Mouse (Mus musculus) neural tube, postnatal 0 days (tissue): Measurements from ENCODE around the gene Fcer1g. TPM values are rescaled to one million over a fixed set of nuclear protein-coding genes. Genes with fewer than 3 reads are reported as not detected.

ENCODE experiments used
- polyA plus RNA-seq: library from polyadenylated mRNA; unstranded; fragments of >200 nt; fragmentation: Nextera tagmentation; extraction: Ambion mirVana; gene quantifications from 2 replicates; pipeline ENCODE4 v1.2.1, GENCODE M21; 2015

The Fcer1g gene
- 44.9 and 51.8 TPM in 2 replicates for polyA plus RNA-seq

DNA sequence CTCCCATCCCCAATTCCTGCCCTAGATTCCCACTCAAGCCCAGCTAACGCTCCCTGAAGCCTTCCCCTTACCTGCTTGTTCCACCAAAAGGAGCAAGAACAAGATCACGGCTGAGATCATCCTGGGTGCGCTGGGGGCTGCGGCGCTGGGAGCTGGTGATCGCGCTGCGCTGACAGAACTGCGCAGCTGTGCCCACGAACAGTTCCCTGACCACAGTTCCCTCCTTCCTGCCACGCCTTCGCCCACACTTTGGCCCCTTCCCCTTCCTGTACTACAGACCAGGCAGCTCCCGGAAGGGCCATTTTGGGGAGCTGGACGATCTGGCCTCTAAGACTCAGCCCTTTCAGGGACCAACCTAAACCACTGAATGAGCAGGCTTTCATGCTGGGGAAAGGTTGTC lies at the start of gene Fcer1g:
Gene Fcer1g (minus strand): TSS at position 240 of the 400 bp plus-strand sequence.

DNA sequence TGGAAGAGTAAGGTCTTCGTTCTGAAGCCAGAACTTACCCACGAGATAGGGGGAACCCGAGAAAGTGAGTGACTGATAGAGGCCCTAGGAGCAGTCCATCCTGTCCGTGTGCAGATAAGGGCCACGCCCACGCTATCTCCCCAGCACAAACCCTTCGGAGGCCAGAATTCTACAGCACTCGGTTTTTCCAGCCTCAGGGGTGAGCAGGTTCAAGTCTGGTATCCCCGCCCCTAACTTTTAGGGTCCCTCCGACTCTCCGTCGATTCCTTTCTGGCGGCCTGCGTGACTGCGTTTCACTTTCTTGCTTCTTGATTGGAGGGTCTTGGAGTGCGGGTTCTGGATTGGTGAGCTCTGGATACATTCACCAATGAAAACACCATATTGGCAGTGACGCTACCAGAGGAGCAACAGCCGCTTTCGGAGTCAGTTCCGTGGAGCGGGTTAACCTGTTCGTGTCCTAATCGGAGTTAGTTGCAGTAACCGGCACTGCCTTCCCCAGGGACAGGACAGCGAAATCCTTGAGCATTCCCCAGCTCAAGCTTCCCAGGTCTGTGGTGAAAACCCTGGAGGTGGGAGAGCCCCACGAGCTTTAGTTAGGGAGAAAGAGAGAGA lies 46.9 kb upstream of the Fcer1g start, which contains the start of gene Ppox:
Gene Ppox (minus strand): TSS at position 271 of the 612 bp plus-strand sequence.

DNA sequence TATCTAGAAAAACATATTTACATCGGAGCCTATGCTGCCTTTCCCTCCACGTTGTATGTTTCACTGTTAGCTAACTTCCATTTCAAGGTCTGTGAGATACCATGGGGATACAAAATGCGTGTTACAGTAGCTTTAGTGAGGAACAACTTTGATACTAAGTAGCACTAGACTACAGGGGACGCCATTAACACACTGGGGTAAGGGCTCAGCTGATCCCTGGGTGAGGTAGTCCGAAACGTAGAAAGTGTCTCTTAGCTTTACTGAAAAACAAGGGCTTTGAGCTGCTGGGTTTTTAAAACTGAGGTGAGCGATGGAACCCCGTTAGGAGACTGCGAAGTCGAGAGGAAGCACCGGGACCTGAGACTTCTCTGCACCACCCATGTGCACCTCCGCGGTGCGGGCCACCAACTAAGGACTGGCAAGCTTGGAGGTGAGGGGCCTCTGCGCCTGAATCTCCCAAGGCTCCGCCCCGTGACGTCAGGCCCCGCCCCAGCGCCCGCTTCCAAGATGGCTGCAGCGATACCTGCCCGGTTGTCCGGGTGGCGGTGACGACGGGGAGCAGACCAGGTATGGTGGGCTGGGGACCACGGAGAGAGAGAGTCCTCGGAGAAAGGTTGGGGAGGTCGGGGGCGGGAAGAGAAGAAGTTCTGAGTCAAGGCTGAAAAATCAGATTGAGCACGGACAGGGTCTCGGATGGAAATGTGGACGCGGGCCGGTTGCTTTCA lies 35.8 kb upstream of the Fcer1g start, which contains the start of gene B4galt3:
Gene B4galt3 (plus strand): TSS at position 481 of the 725 bp plus-strand sequence.

DNA sequence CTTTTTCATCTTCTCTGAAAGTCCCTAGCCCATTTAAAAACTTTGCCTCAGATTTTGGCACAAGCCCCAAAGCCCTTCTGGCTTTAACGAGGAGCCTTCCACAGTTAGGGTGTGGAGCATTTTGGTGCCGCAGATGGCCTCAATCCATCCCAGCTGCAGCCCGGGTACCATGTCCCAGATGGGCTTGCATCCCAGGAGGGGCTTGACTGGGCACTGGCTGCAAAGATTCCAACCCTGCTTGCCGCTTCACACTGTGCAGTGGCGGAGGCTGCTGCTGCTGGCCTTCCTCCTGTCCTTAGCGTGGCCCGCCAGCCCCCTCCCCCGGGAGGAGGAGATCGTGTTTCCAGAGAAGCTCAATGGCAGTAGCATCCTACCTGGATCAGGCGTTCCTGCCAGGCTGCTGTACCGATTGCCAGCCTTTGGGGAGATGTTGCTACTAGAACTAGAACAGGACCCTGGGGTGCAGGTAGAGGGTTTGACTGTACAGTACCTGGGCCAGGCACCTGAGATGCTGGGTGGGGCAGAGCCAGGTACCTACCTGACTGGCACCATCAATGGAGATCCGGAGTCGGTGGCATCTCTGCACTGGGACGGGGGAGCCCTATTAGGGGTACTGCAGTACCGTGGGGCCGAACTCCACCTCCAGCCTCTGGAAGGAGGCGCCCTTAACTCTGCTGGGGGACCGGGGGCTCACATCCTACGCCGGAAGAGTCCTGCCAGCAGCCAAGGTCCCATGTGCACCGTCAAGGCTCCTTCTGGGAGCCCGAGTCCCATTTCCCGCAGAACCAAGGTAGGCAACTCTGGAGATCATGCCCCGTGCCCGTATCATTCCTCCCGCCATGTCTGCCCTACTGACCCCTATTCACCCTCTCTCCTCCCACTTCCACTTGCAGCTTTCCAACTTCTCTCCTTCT lies 16.8 kb upstream of the Fcer1g start, which contains the start of gene Ndufs2:
Gene Ndufs2 (minus strand): TSS at position 709 of the 914 bp plus-strand sequence.

GRCm38 (mm10) chr1:171249913-171250600 lies 15.9 kb upstream of the Fcer1g start, which contains the start of gene Adamts4:
Adamts4 (plus strand) TSS chr1:171250421.

DNA sequence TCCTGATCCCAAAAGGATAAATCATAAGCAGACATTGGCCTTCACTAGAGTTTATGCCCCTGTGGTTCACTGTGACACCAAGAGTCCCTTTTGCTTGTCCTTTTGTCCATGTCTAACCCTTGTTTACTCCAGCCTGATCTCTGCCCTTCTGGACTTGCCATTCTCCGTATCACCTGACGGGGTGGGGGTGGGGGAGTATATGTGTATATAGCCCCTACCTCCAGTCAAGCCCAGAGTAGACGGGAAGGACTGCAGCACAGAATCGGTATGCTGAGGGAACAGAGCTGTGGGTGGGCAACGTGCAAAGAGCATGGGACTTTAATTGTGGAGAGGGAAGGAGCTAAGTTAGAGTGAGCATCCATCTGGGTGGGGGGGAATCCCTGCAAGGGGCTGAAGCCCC lies 9.3 kb downstream of the Fcer1g start, which contains the start of gene Apoa2:
Gene Apoa2 (plus strand): TSS at position 198 of the 400 bp plus-strand sequence.

GRCm38 (mm10) chr1:171222238-171223155 lies 11.7 kb downstream of the Fcer1g start, which contains the start of gene Tomm40l:
Tomm40l (minus strand) TSS chr1:171222514.

DNA sequence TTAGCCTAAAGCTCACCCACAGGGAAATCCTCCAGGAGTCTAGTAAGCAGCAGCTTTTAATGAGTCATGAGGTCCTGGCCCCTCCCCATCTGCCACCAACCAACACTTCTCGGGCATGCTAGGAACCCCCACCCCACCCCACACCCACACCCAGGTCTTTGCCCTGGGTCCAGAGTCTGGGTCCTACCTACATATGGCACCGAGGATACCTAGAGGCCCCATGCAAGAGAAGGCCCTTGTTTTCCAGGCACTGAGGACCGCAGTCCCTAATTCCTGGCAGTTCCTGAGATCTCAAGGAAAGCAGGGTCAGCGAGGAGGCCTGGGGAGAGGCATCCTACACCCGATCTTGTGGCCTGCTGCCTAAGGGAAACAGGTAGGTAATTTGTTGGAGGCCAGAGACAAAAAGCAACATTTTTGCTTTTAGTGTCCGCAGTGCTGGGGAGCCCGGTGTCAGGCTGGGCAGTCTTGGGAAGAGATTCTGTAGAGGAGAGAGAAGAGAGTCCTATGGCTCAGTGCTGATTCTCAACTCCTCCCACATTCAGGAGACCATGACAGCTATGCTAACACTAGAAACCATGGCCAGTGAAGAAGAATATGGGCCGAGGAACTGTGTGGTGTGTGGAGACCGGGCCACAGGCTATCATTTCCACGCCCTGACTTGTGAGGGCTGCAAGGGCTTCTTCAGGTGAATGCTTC lies 20.2 kb downstream of the Fcer1g start, which contains the start of gene Nr1i3:
Gene Nr1i3 (plus strand): TSS at position 170 of the 696 bp plus-strand sequence.

DNA sequence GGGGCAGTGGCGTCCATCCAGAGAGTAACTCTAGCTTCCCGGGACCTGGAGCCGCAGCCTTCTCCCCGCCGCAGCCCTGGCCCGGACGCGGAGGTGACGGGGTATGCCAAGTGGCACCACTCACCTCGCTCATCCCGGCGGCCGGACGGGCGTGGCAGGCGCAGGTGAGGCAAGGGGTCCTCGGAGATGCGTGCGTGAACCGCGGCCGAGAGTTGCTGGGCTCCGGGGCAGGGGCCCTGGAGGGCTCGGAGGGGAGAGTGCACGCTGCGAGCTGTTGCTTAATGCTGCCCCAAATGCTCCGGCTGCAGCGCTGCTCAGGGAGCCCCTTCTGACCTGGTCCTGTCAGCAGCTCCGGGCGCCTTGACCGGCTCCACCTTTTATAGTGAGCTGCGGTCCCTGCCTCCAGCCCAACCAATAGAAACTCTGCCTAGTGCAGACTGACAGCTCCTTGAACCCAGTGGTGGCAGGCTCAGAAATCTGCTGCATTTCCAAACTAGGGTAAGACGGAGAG lies 38.2 kb downstream of the Fcer1g start, which contains the start of gene Pcp4l1:
Gene Pcp4l1 (minus strand): TSS at position 382 of the 511 bp plus-strand sequence.

Other genes with a start within 250 kb of the Fcer1g start
- gene Fcgr4, start 215.4 kb downstream of the Fcer1g start, polyA plus RNA-seq: 0.28 and 0.66 TPM in 2 replicates
- 20.3 and 21.7 TPM in 2 replicates for gene Fcgr3, start 169.4 kb downstream of the Fcer1g start, polyA plus RNA-seq
- gene Cfap126, start 120.4 kb downstream of the Fcer1g start, polyA plus RNA-seq: 6.6 and 6.9 TPM in 2 replicates
- 300 and 349 TPM in 2 replicates for gene Sdhc, start 83.8 kb downstream of the Fcer1g start, polyA plus RNA-seq
- 97.3 and 99.7 TPM in 2 replicates for gene Mpz, start 83.7 kb downstream of the Fcer1g start, polyA plus RNA-seq
- 86.8 and 98.4 TPM in 2 replicates for gene Pcp4l1, start 38.1 kb downstream of the Fcer1g start, polyA plus RNA-seq
- gene Nr1i3, start 20.4 kb downstream of the Fcer1g start, polyA plus RNA-seq: 0.27 and 0.43 TPM in 2 replicates
- 43.0 and 46.0 TPM in 2 replicates for gene Tomm40l, start 11.9 kb downstream of the Fcer1g start, polyA plus RNA-seq
- 9.6 and 16.3 TPM in 2 replicates for gene Apoa2, start 9.3 kb downstream of the Fcer1g start, polyA plus RNA-seq
- gene Adamts4, start 16.1 kb upstream of the Fcer1g start, polyA plus RNA-seq: 3.0 and 4.5 TPM in 2 replicates
- 292 and 295 TPM in 2 replicates for gene Ndufs2, start 17.0 kb upstream of the Fcer1g start, polyA plus RNA-seq
- 73.7 and 82.5 TPM in 2 replicates for gene B4galt3, start 36.0 kb upstream of the Fcer1g start, polyA plus RNA-seq
- 27.3 and 34.9 TPM in 2 replicates for gene Ppox, start 46.8 kb upstream of the Fcer1g start, polyA plus RNA-seq
- 66.3 and 73.0 TPM in 2 replicates for gene Usp21, start 53.6 kb upstream of the Fcer1g start, polyA plus RNA-seq
- 136 and 151 TPM in 2 replicates for gene Ufc1, start 60.7 kb upstream of the Fcer1g start, polyA plus RNA-seq
- 36.3 and 36.4 TPM in 2 replicates for gene Dedd, start 94.8 kb upstream of the Fcer1g start, polyA plus RNA-seq
- 43.7 and 47.7 TPM in 2 replicates for gene Nit1, start 111.3 kb upstream of the Fcer1g start, polyA plus RNA-seq
- 137 and 153 TPM in 2 replicates for gene Pfdn2, start 111.3 kb upstream of the Fcer1g start, polyA plus RNA-seq
- gene Klhdc9, start 126.4 kb upstream of the Fcer1g start, polyA plus RNA-seq: 6.6 and 7.4 TPM in 2 replicates
- 5.5 and 6.8 TPM in 2 replicates for gene Nectin4, start 135.7 kb upstream of the Fcer1g start, polyA plus RNA-seq
- 0.90 and 0.92 TPM in 2 replicates for gene Arhgap30, start 154.6 kb upstream of the Fcer1g start, polyA plus RNA-seq
- 116 and 119 TPM in 2 replicates for gene Usf1, start 176.9 kb upstream of the Fcer1g start, polyA plus RNA-seq
- gene Tstd1, start 184.5 kb upstream of the Fcer1g start, polyA plus RNA-seq: 2.3 and 2.7 TPM in 2 replicates
- 16.2 and 18.1 TPM in 2 replicates for gene F11r, start 203.2 kb upstream of the Fcer1g start, polyA plus RNA-seq